Mouse (Mus musculus) G1E (cell line): Measurements from ENCODE around the gene Arhgef33.
"Not testable (repeated sequence)": the region's sequence is repeated elsewhere in the genome, so short reads cannot be mapped to it uniquely, and the experiment has no call there.

Source experiments
- CTCF ChIP-seq: IDR thresholded peaks from 2 replicates; pipeline ENCODE4 v1.5.1; 2012; ENCODE audit warnings: low read depth, low read length, inconsistent platforms, mixed read lengths
- GATA1 ChIP-seq: IDR thresholded peaks from 2 replicates; pipeline ENCODE4 v1.6.1; 2012; ENCODE audit warnings: borderline replicate concordance, low read length, inconsistent platforms, mixed read lengths
- GATA2 ChIP-seq: IDR thresholded peaks from 2 replicates; pipeline ENCODE4 v1.6.1; 2012; ENCODE audit warnings: low read depth, low read length, inconsistent platforms, borderline replicate concordance
- POLR2AphosphoS5 ChIP-seq: IDR thresholded peaks from 2 replicates; pipeline ENCODE4 v1.6.1; 2012; ENCODE audit warnings: low read depth, low read length, inconsistent platforms; ENCODE audit not compliant: insufficient replicate concordance
- TAL1 ChIP-seq: conservative IDR thresholded peaks from 2 replicates; pipeline ENCODE4 v1.6.1; 2012; ENCODE audit warnings: low read depth, low read length, inconsistent platforms, mixed read lengths

DNA sequence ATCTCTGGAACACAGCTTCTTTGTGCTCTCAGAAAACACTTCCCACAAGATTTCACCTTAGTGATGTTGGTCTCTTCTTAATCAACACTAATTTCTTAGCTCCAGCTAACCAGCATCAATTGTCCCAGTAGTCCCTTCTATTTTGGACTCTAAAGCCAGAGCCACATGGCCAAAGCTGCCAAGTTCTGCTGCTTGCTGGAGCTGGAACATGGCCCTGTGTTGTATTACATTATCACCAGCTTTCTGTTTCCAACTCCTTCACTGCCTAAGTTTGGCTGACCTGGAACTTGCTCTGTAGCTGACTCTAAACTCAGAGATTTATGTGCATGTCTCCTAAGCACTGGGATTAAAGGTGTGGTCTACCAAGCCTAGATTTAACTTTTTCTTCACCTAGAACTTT is 71.2 kb downstream of the Arhgef33 start:
- TF ChIP-seq CTCF, POLR2AphosphoS5, GATA1, TAL1, GATA2: not testable (repeated sequence)
